Mouse (Mus musculus) intestine, embryonic 16.5 days (tissue): ENCODE measurements around the gene Gng8. TPM values are rescaled to one million over a fixed set of nuclear protein-coding genes. Genes with fewer than 3 reads are reported as not detected.

Experiments used
- ATAC-seq: fragments of 200-750 bp; cut with Nextera tagmentation; 2 replicates; pipeline ENCODE4 v1.8.0; 2017; ENCODE audit warnings: moderate TSS enrichment, moderate library complexity
- H3K27ac ChIP-seq: fragments of 300-500 bp; sonication (generic); 2 replicates; pipeline ENCODE4 v1.5.1; 2014; ENCODE audit warnings: mild to moderate bottlenecking, low read length
- H3K27me3 ChIP-seq: fragments of 300-500 bp; sonication (generic); replicated peaks from 2 replicates; pipeline ENCODE4 v1.6.1; 2014; ENCODE audit warnings: low read length, control low read depth, mixed read lengths; ENCODE audit not compliant: control insufficient read depth, insufficient read depth
- H3K36me3 ChIP-seq: fragments of 300-500 bp; sonication (generic); 2 replicates; pipeline ENCODE4 v1.6.1; 2014; ENCODE audit warnings: low read length, control low read depth; ENCODE audit not compliant: control insufficient read depth, insufficient read depth
- H3K4me1 ChIP-seq: fragments of 300-500 bp; sonication (generic); 2 replicates; pipeline ENCODE4 v1.6.1; 2014; ENCODE audit warnings: low read length, control low read depth, mixed read lengths; ENCODE audit not compliant: control insufficient read depth, insufficient read depth
- H3K4me2 ChIP-seq: fragments of 300-500 bp; sonication (generic); 2 replicates; pipeline ENCODE4 v1.6.1; 2014; ENCODE audit warnings: low read depth, low read length, control low read depth
- H3K4me3 ChIP-seq: fragments of 300-500 bp; sonication (generic); 2 replicates; pipeline ENCODE4 v1.5.1; 2014; ENCODE audit warnings: mild to moderate bottlenecking, low read length
- H3K9ac ChIP-seq: fragments of 300-500 bp; sonication (generic); 2 replicates; pipeline ENCODE4 v1.6.1; 2014; ENCODE audit warnings: low read depth, low read length
- H3K9me3 ChIP-seq: fragments of 300-500 bp; sonication (generic); 2 replicates; pipeline ENCODE4 v1.6.1; 2016; ENCODE audit warnings: low read length, control low read depth; ENCODE audit not compliant: control insufficient read depth
- WGBS: fragments of 180-500 bp; shearing (Covaris S2); extraction: QIAGEN DNeasy Blood & Tissue Kit; methylation state at CpG from one replicate; pipeline ENCODE4 v1.1.7; 2014; 5-methylcytosine and 5-hydroxymethylcytosine counted together
- polyA plus RNA-seq: library from polyadenylated mRNA; unstranded; fragments of >200 nt; fragmentation: Nextera tagmentation; extraction: Ambion mirVana; gene quantifications from 2 replicates; pipeline ENCODE4 v1.2.1, GENCODE M21; 2015

Gene Gng8
- polyA plus RNA-seq, 1 experiment from 2014 or later, result 9.2 TPM

DNA sequence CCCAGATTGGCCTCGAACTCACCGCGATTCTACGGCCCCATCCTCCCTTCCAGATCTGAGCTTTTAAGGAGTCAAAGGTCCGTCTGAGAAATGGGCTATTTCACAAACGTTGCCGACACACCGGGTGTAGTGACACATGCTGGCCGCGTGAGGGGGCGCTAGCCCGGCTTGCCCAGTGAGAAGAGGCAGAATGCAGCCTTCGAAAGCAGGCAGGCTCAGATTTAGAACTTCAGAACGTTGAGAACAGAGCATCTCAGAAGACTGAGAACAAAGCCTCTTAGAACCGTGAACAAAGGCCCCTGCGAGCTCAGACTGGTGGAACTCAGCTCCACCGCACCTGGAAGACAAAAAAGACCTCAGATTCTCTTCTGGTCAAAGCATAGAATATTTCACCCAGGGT lies 17.4 kb upstream of the Gng8 start:
- Histone ChIP-seq H3K4me3 (peak overlapping the region; percentile 37), H3K9ac (peak overlapping the region; percentile 44; the same call in 1 of the 2 replicates), H3K27me3 (no peaks in the 10 kb centered on the region), H3K27ac (peak overlapping the region; percentile 91), H3K36me3 (no peaks in the 10 kb centered on the region), H3K4me1 (peaks cover 13% of the 10 kb centered on the region), H3K9me3 (no peaks in the 10 kb centered on the region), H3K4me2 (peak overlapping the region; percentile 50)
- ATAC-seq, result no peak
- 4% methylated on average over 17 of the region's 17 CpGs for WGBS

DNA sequence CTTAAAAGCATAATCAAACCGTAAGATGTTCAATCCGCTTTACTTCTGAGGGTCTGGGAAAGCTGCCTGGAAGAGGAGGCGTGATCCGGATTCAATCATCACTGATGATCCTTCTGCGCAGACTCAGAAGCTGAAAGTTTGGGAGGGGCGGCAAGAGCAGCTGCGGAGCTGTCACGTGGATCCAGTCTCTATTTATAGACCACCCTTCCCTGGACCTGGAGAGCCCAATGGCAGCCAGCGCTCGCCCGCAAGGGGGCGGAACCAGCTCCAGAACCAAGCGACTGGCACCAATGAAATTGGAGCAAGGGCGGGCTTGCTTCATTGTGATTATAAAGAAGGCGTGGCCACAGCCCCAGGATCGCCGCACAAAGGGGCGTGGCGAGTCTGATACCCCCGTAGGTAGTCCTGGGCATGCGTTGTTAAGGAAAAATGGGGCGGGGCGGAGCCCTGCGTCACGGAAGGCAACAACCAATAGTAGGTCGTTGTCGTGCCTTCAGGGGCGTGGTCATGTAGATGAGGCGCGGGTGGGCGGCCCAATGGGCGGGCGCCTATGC lies 16.8 kb upstream of the Gng8 start:
- under 1% methylated on average over 33 of the region's 33 CpGs for WGBS
- peak overlapping the region; percentile 72; the same call in 1 of the 2 replicates for H3K9ac ChIP-seq
- ATAC-seq, result peak; percentile 96

GRCm38 (mm10) chr7:16875310-16875325 lies 16.5 kb upstream of the Gng8 start, which contains the start of gene Dact3:
TSS of gene Dact3 (plus strand) at chr7:16875317.
- WGBS, result 0% methylated on average over 1 of the region's 1 CpGs

More for the DNA sequence above, 16.8 kb upstream of the Gng8 start:
- Histone ChIP-seq H3K36me3 (no peaks in the 10 kb centered on the region), H3K27ac (peak overlapping the region; percentile 91), H3K9me3 (no peaks in the 10 kb centered on the region), H3K4me2 (peak overlapping the region; percentile 70), H3K27me3 (no peaks in the 10 kb centered on the region), H3K4me3 (peak overlapping the region; percentile 61), H3K4me1 (peaks cover 13% of the 10 kb centered on the region)

DNA sequence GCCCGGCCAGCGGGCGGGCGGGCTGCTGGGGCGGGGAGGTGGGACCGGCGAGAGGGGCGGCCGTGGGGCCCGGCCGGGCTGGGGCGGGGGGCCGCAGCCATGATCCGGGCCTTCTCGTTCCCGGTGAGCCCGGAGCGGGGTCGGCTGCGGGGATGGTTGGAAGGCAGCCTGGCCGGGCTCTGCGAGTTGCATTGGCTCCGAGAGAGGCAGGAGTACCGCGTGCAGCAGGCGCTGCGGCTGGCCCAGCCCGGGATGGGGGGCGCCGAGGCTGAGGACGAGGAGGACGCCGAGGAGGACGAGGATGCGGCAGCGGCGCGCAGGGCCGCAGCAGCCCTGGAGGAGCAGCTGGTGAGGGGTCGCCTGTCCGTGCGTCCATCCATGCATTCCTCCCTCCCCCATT lies 16.3 kb upstream of the Gng8 start:
- Histone ChIP-seq H3K27me3 (no peaks in the 10 kb centered on the region), H3K4me2 (peak overlapping the region; percentile 70), H3K27ac (peak overlapping the region; percentile 47), H3K9ac (peak overlapping the region; percentile 72), H3K9me3 (no peaks in the 10 kb centered on the region), H3K36me3 (no peaks in the 10 kb centered on the region), H3K4me1 (peaks cover 17% of the 10 kb centered on the region), H3K4me3 (peak overlapping the region; percentile 61)
- WGBS, result under 1% methylated on average over 39 of the region's 42 CpGs
- ATAC-seq, result no peak; the same call in 1 of the 2 replicates

More at GRCm38 (mm10) chr7:16875310-16875325, 16.5 kb upstream of the Gng8 start, which contains the start of gene Dact3:
- Histone ChIP-seq H3K27me3 (no peaks in the 10 kb centered on the region), H3K36me3 (no peaks in the 10 kb centered on the region), H3K9me3 (no peaks in the 10 kb centered on the region), H3K4me1 (peaks cover 15% of the 10 kb centered on the region), H3K4me3 (peak within 1 kb of the TSS; percentile 61), H3K27ac (peak within 1 kb of the TSS; percentile 91), H3K4me2 (peak within 1 kb of the TSS; percentile 70), H3K9ac (peak within 1 kb of the TSS; percentile 72)
- no peak for ATAC-seq

- Histone ChIP-seq H3K27me3 (no peaks in the 10 kb centered on the region), H3K4me2 (peak overlapping the region; percentile 70), H3K27ac (peak overlapping the region; percentile 74), H3K9me3 (no peaks in the 10 kb centered on the region), H3K4me3 (peak overlapping the region; percentile 61), H3K4me1 (peaks cover 24% of the 10 kb centered on the region), H3K9ac (peak overlapping the region; percentile 72), H3K36me3 (peaks cover under 1% of the 10 kb centered on the region; the same call in 1 of the 2 replicates)
- ATAC-seq, result no peak
- 10% methylated on average over 11 of the region's 11 CpGs for WGBS
These were observed 15.6 kb upstream of the Gng8 start for GRCm38 (mm10) chr7:16876006-16876405.

DNA sequence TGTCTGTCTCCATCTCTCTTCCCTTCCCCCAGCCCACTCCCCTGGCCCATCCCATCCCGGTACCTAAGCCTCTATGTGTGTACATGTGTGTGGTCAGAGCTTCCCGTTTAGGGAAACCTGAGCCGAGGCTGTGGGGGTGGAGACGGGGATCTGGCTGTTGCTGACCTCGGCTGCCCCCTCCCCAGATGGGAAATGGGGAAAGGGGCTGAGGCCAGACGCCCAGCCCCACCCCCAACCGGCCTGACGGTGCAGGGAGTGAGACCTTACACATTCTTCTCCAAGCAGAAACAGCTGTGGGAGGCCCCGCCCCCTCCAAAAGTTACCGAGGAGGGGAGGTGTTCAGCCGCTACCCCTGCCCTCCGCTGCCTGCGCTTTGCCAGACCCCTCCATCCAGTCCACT lies 15.0 kb upstream of the Gng8 start:
- H3K4me2 ChIP-seq, result peak overlapping the region; percentile 70
- peaks cover 6% of the 10 kb centered on the region; the same call in 1 of the 2 replicates for H3K36me3 ChIP-seq
- peak overlapping the region; percentile 61 for H3K4me3 ChIP-seq
- ATAC-seq, result no peak
- H3K9me3 ChIP-seq, result no peaks in the 10 kb centered on the region
- H3K4me1 ChIP-seq, result peaks cover 24% of the 10 kb centered on the region
- WGBS, result 12% methylated on average over 13 of the region's 13 CpGs
- H3K9ac ChIP-seq, result peak overlapping the region; percentile 72
- H3K27ac ChIP-seq, result peak overlapping the region; percentile 74
- no peaks in the 10 kb centered on the region for H3K27me3 ChIP-seq

DNA sequence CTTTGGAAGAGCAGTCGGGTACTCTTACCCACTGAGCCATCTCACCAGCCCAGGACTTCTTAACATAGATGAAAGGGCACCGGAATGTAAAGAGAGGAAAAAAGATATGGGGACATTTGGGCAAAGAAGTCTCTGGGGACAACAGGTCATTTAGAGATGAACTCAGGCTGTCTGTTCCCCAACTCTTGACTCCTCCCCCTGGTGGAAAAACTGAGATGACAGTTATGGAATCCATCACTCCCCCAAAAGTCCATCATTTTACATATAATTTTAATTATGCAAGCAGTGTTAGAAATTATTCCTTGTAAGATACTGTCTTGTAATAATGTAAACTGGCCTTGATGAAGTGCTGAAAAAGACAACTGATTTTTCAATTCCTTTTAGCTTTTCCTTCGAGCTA lies 13.9 kb upstream of the Gng8 start:
- H3K4me2 ChIP-seq, result no peak overlapping the region
- peaks cover 6% of the 10 kb centered on the region; the same call in 1 of the 2 replicates for H3K36me3 ChIP-seq
- H3K4me1 ChIP-seq, result peaks cover 24% of the 10 kb centered on the region
- 89% methylated on average over 3 of the region's 3 CpGs for WGBS
- H3K9me3 ChIP-seq, result no peaks in the 10 kb centered on the region
- H3K27me3 ChIP-seq, result no peaks in the 10 kb centered on the region
- ATAC-seq, result no peak
- no peak overlapping the region for H3K27ac ChIP-seq
- H3K9ac ChIP-seq, result no peak overlapping the region
- H3K4me3 ChIP-seq, result no peak overlapping the region

GRCm38 (mm10) chr7:16879796-16880547 lies 11.6 kb upstream of the Gng8 start:
- H3K9ac ChIP-seq, result peak overlapping the region; percentile 31; the same call in 1 of the 2 replicates
- peaks cover 24% of the 10 kb centered on the region for H3K4me1 ChIP-seq
- H3K9me3 ChIP-seq, result peaks cover 1% of the 10 kb centered on the region; the same call in 1 of the 2 replicates
- H3K4me3 ChIP-seq, result no peak overlapping the region
- H3K4me2 ChIP-seq, result no peak overlapping the region
- peak overlapping the region; percentile 38; the same call in 1 of the 2 replicates for H3K27ac ChIP-seq
- 26% methylated on average over 9 of the region's 9 CpGs for WGBS
- ATAC-seq, result no peak
- H3K27me3 ChIP-seq, result no peaks in the 10 kb centered on the region; the same call in 1 of the 2 replicates
- H3K36me3 ChIP-seq, result peaks cover 16% of the 10 kb centered on the region

GRCm38 (mm10) chr7:16880615-16881014 lies 11.0 kb upstream of the Gng8 start:
- peak overlapping the region; percentile 38; the same call in 1 of the 2 replicates for H3K27ac ChIP-seq
- peaks cover 22% of the 10 kb centered on the region for H3K4me1 ChIP-seq
- H3K27me3 ChIP-seq, result peaks cover 6% of the 10 kb centered on the region
- peaks cover 7% of the 10 kb centered on the region for H3K9me3 ChIP-seq
- peak overlapping the region; percentile 30 for H3K9ac ChIP-seq
- H3K4me2 ChIP-seq, result no peak overlapping the region
- H3K36me3 ChIP-seq, result peaks cover 23% of the 10 kb centered on the region
- no peak overlapping the region for H3K4me3 ChIP-seq
- no peak for ATAC-seq
- 28% methylated on average over 5 of the region's 5 CpGs for WGBS
